Mouse (Mus musculus) midbrain, embryonic 11.5 days (tissue): ENCODE results near the gene Plin3. TPM values are rescaled to one million over a fixed set of nuclear protein-coding genes. Genes with fewer than 3 reads are reported as not detected.

ENCODE experiments used
- ATAC-seq: fragments of 200-750 bp; cut with Nextera tagmentation; 2 replicates; pipeline ENCODE4 v1.8.0; 2017; ENCODE audit warnings: moderate TSS enrichment, moderate library complexity; ENCODE audit not compliant: low FRiP score
- DNase-seq: peaks from one replicate; pipeline ENCODE4 v3.0.0; 2015; ENCODE audit warnings: low spot score; ENCODE audit errors: missing footprints
- H3K27ac ChIP-seq: fragments of 300-500 bp; sonication (generic); 2 replicates; pipeline ENCODE4 v1.5.1; 2014; ENCODE audit warnings: low read depth, low read length
- H3K27me3 ChIP-seq: fragments of 300-500 bp; sonication (generic); 2 replicates; pipeline ENCODE4 v1.6.1; 2014; ENCODE audit warnings: mild to moderate bottlenecking, low read length, moderate library complexity, mixed read lengths; ENCODE audit not compliant: control insufficient read depth, insufficient read depth
- H3K36me3 ChIP-seq: fragments of 300-500 bp; sonication (generic); 2 replicates; pipeline ENCODE4 v1.6.1; 2014; ENCODE audit warnings: mild to moderate bottlenecking, low read length, moderate library complexity, mixed read lengths; ENCODE audit not compliant: control insufficient read depth, insufficient read depth
- H3K4me1 ChIP-seq: fragments of 300-500 bp; sonication (generic); 2 replicates; pipeline ENCODE4 v1.6.1; 2014; ENCODE audit warnings: low read length; ENCODE audit not compliant: control insufficient read depth, insufficient read depth
- H3K4me2 ChIP-seq: fragments of 300-500 bp; sonication (generic); 2 replicates; pipeline ENCODE4 v1.6.1; 2014; ENCODE audit warnings: mild to moderate bottlenecking, moderate library complexity
- H3K4me3 ChIP-seq: fragments of 300-500 bp; sonication (generic); 2 replicates; pipeline ENCODE4 v1.5.1; 2014; ENCODE audit warnings: low read depth, low read length
- H3K9ac ChIP-seq: fragments of 300-500 bp; sonication (generic); 2 replicates; pipeline ENCODE4 v1.6.1; 2014; ENCODE audit warnings: low read length
- H3K9me3 ChIP-seq: fragments of 300-500 bp; sonication (generic); 2 replicates; pipeline ENCODE4 v1.6.1; 2016; ENCODE audit warnings: low read length; ENCODE audit not compliant: control insufficient read depth
- WGBS: fragments of 180-500 bp; shearing (Covaris S2); extraction: QIAGEN DNeasy Blood & Tissue Kit; methylation state at CpG from one replicate; pipeline ENCODE4 v1.1.7; 2014; 5-methylcytosine and 5-hydroxymethylcytosine counted together
- polyA plus RNA-seq: library from polyadenylated mRNA; unstranded; fragments of >200 nt; fragmentation: Nextera tagmentation; extraction: Ambion mirVana; gene quantifications from 2 replicates; pipeline ENCODE4 v1.2.1, GENCODE M21; 2014

Plin3 gene
- 27.5 and 34.0 TPM in 2 replicates for polyA plus RNA-seq

GRCm38 (mm10) chr17:56292531-56293222 lies at the start of gene Plin3:
TSS of gene Plin3 (minus strand) at chr17:56292873.
- ATAC-seq (no peak), DNase-seq (no peak)
- Histone ChIP-seq H3K36me3 (no peaks in the 10 kb centered on the region), H3K27me3 (no peaks in the 10 kb centered on the region), H3K9ac (0 out of 2 replicates have a peak within 1 kb of the TSS, but pooled peaks have one; percentile 12), H3K4me3 (no peak within 1 kb of the TSS), H3K4me1 (peaks cover 28% of the 10 kb centered on the region), H3K27ac (no peak within 1 kb of the TSS; the same call in 1 of the 2 replicates), H3K4me2 (no peak within 1 kb of the TSS), H3K9me3 (no peaks in the 10 kb centered on the region)
- 93% methylated on average over 4 of the region's 4 CpGs for WGBS

GRCm38 (mm10) chr17:56340717-56341116 lies 48.0 kb upstream of the Plin3 start:
- Histone ChIP-seq H3K9ac (no peak overlapping the region), H3K36me3 (no peaks in the 10 kb centered on the region), H3K27ac (no peak overlapping the region), H3K9me3 (no peaks in the 10 kb centered on the region), H3K27me3 (no peaks in the 10 kb centered on the region), H3K4me2 (no peak overlapping the region), H3K4me1 (no peaks in the 10 kb centered on the region), H3K4me3 (no peak overlapping the region)
- DNase-seq (no peak), ATAC-seq (no peak)

- Histone ChIP-seq H3K27me3 (no peaks in the 10 kb centered on the region), H3K4me1 (no peaks in the 10 kb centered on the region), H3K4me3 (no peak overlapping the region), H3K27ac (no peak overlapping the region), H3K9ac (no peak overlapping the region), H3K36me3 (no peaks in the 10 kb centered on the region), H3K9me3 (no peaks in the 10 kb centered on the region), H3K4me2 (no peak overlapping the region)
- WGBS: 59% methylated on average over 4 of the region's 4 CpGs
- DNase-seq: no peak
- no peak; the same call in 1 of the 2 replicates for ATAC-seq
Observed at GRCm38 (mm10) chr17:56338909-56339308, 46.2 kb upstream of the Plin3 start.

GRCm38 (mm10) chr17:56337791-56338190 lies 45.1 kb upstream of the Plin3 start:
- Histone ChIP-seq H3K4me1 (no peaks in the 10 kb centered on the region), H3K4me3 (no peak overlapping the region), H3K9ac (no peak overlapping the region), H3K4me2 (no peak overlapping the region), H3K9me3 (no peaks in the 10 kb centered on the region), H3K27ac (no peak overlapping the region), H3K27me3 (no peaks in the 10 kb centered on the region), H3K36me3 (no peaks in the 10 kb centered on the region)
- DNase-seq (no peak), ATAC-seq (no peak)
- WGBS: 92% methylated on average over 6 of the region's 6 CpGs

- Histone ChIP-seq H3K9ac (no peak overlapping the region), H3K9me3 (no peaks in the 10 kb centered on the region), H3K4me1 (no peaks in the 10 kb centered on the region), H3K36me3 (no peaks in the 10 kb centered on the region), H3K4me3 (no peak overlapping the region), H3K4me2 (no peak overlapping the region), H3K27me3 (no peaks in the 10 kb centered on the region), H3K27ac (no peak overlapping the region)
- 67% methylated on average over 4 of the region's 4 CpGs for WGBS
- ATAC-seq (peak; percentile 8; the same call in 1 of the 2 replicates), DNase-seq (peak; percentile 91)
Observed at GRCm38 (mm10) chr17:56337190-56337589, 44.5 kb upstream of the Plin3 start.

GRCm38 (mm10) chr17:56332987-56333386 lies 40.3 kb upstream of the Plin3 start:
- WGBS: 38% methylated on average over 8 of the region's 8 CpGs
- H3K9me3 ChIP-seq: no peaks in the 10 kb centered on the region
- no peak for ATAC-seq
- H3K36me3 ChIP-seq: no peaks in the 10 kb centered on the region
- DNase-seq: no peak
- H3K9ac ChIP-seq: no peak overlapping the region
- H3K4me3 ChIP-seq: no peak overlapping the region
- H3K27me3 ChIP-seq: no peaks in the 10 kb centered on the region
- no peak overlapping the region for H3K27ac ChIP-seq
- no peak overlapping the region for H3K4me2 ChIP-seq
- H3K4me1 ChIP-seq: peaks cover 3% of the 10 kb centered on the region

GRCm38 (mm10) chr17:56331256-56331655 lies 38.6 kb upstream of the Plin3 start:
- no peak for DNase-seq
- no peak overlapping the region for H3K9ac ChIP-seq

GRCm38 (mm10) chr17:56330345-56330744 lies 37.7 kb upstream of the Plin3 start:
- H3K27ac ChIP-seq: no peak overlapping the region
- H3K27me3 ChIP-seq: no peaks in the 10 kb centered on the region
- H3K9me3 ChIP-seq: no peaks in the 10 kb centered on the region
- no peak for ATAC-seq
- peaks cover 16% of the 10 kb centered on the region for H3K4me1 ChIP-seq
- H3K9ac ChIP-seq: no peak overlapping the region
- H3K4me3 ChIP-seq: no peak overlapping the region
- H3K36me3 ChIP-seq: no peaks in the 10 kb centered on the region
- 81% methylated on average over 3 of the region's 3 CpGs for WGBS
- no peak overlapping the region for H3K4me2 ChIP-seq
- no peak for DNase-seq

More at GRCm38 (mm10) chr17:56331256-56331655, 38.6 kb upstream of the Plin3 start:
- Histone ChIP-seq H3K4me2 (no peak overlapping the region), H3K4me3 (no peak overlapping the region), H3K4me1 (peaks cover 16% of the 10 kb centered on the region), H3K27me3 (no peaks in the 10 kb centered on the region), H3K9me3 (no peaks in the 10 kb centered on the region), H3K36me3 (no peaks in the 10 kb centered on the region), H3K27ac (no peak overlapping the region)
- ATAC-seq: no peak

- no peaks in the 10 kb centered on the region for H3K9me3 ChIP-seq
Observed at GRCm38 (mm10) chr17:56329267-56329666, 36.6 kb upstream of the Plin3 start.

More at GRCm38 (mm10) chr17:56329267-56329666, 36.6 kb upstream of the Plin3 start:
- no peak for ATAC-seq
- Histone ChIP-seq H3K27me3 (no peaks in the 10 kb centered on the region), H3K36me3 (no peaks in the 10 kb centered on the region), H3K4me3 (no peak overlapping the region), H3K9ac (no peak overlapping the region), H3K27ac (no peak overlapping the region), H3K4me2 (no peak overlapping the region), H3K4me1 (peaks cover 19% of the 10 kb centered on the region)
- no peak for DNase-seq
